Mouse (Mus musculus) C2C12 (cell line): ENCODE results near the gene Abhd17c. TPM values are rescaled to one million over a fixed set of nuclear protein-coding genes. Genes with fewer than 3 reads are reported as not detected.

Experiments
- H3K27me3 ChIP-seq: one replicate; pipeline ENCODE4 v1.6.1; 2011; ENCODE audit not compliant: control insufficient read depth, insufficient read depth, insufficient read length
- H3K36me3 ChIP-seq: one replicate; pipeline ENCODE4 v1.6.1; 2011; ENCODE audit not compliant: control insufficient read depth, insufficient read depth
- H3K4me3 ChIP-seq: one replicate; pipeline ENCODE4 v1.5.1; 2011; ENCODE audit warnings: mild to moderate bottlenecking, control low read depth; ENCODE audit not compliant: poor library complexity, insufficient read depth, severe bottlenecking
- H3K79me2 ChIP-seq: one replicate; pipeline ENCODE4 v1.6.1; 2011; ENCODE audit not compliant: control insufficient read depth, insufficient read depth
- H3K79me3 ChIP-seq: one replicate; pipeline ENCODE4 v1.6.1; 2011; ENCODE audit warnings: low read depth, control low read depth
- H3ac ChIP-seq: one replicate; pipeline ENCODE3; 2011; ENCODE audit warnings: low read depth; ENCODE audit not compliant: control insufficient read depth, insufficient read length
- CEBPB ChIP-seq: IDR thresholded peaks from one replicate; pipeline ENCODE4 v1.6.1; 2011; ENCODE audit warnings: low read depth, mild to moderate bottlenecking, control low read depth, moderate library complexity
- CTCF ChIP-seq: IDR thresholded peaks from one replicate; pipeline ENCODE4 v1.5.1; 2011; ENCODE audit not compliant: control insufficient read depth, insufficient read depth, insufficient read length
- FOSL1 ChIP-seq: IDR thresholded peaks from one replicate; pipeline ENCODE4 v1.8.0; 2011; ENCODE audit warnings: mild to moderate bottlenecking, low read length; ENCODE audit not compliant: poor library complexity, insufficient read depth, severe bottlenecking
- MAX ChIP-seq: IDR thresholded peaks from one replicate; pipeline ENCODE4 v1.6.1; 2011; ENCODE audit warnings: mild to moderate bottlenecking, control low read depth
- MYOD1 ChIP-seq: IDR thresholded peaks from one replicate; pipeline ENCODE4 v1.6.1; 2011; ENCODE audit warnings: low read depth; ENCODE audit not compliant: control insufficient read depth, insufficient read length
- MYOG ChIP-seq: IDR thresholded peaks from one replicate; pipeline ENCODE4 v1.6.1; 2011; ENCODE audit not compliant: control insufficient read depth, insufficient read length; ENCODE audit errors: extremely low read depth
- USF1 ChIP-seq: IDR thresholded peaks from one replicate; pipeline ENCODE4 v1.6.1; 2011; ENCODE audit warnings: low read depth, mild to moderate bottlenecking, control low read depth, moderate library complexity
- polyA plus RNA-seq: library from polyadenylated mRNA; unstranded; fragments of >200 nt; fragmentation: generic; extraction: Trizol; gene quantifications from one replicate; pipeline ENCODE4 v1.2.1, GENCODE M21; 2012; ENCODE audit warnings: missing spikeins

Gene Abhd17c
- polyA plus RNA-seq, 1 experiment = 32.9 TPM

GRCm38 (mm10) chr7:84150361-84151000 is 1.2 kb downstream of the Abhd17c start:
- TF ChIP-seq MAX (no peak), CEBPB (no peak), CTCF (no peak)
- Histone ChIP-seq H3K79me2 (peaks cover 63% of the 10 kb centered on the region), H3K79me3 (peaks cover 56% of the 10 kb centered on the region), H3ac (peak overlapping the region; percentile 98), H3K4me3 (peak overlapping the region; percentile 65), H3K36me3 (peaks cover 6% of the 10 kb centered on the region), H3K27me3 (no peaks in the 10 kb centered on the region)

- TF ChIP-seq MYOD1 (no peak), FOSL1 (no peak), CEBPB (no peak), MYOG (no peak), MAX (no peak), USF1 (no peak), CTCF (no peak)
- Histone ChIP-seq H3K27me3 (no peaks in the 10 kb centered on the region), H3K79me3 (peaks cover 63% of the 10 kb centered on the region), H3K4me3 (peak overlapping the region; percentile 22), H3K79me2 (peaks cover 69% of the 10 kb centered on the region), H3ac (no peak overlapping the region), H3K36me3 (peaks cover 6% of the 10 kb centered on the region)
These were observed 1.9 kb downstream of the Abhd17c start for GRCm38 (mm10) chr7:84149821-84150220.

- no peak overlapping the region for H3K4me3 ChIP-seq
- no peaks in the 10 kb centered on the region for H3K27me3 ChIP-seq
- H3K36me3 ChIP-seq = peaks cover 6% of the 10 kb centered on the region
- H3K79me3 ChIP-seq = peaks cover 72% of the 10 kb centered on the region
- no peak for TF ChIP-seq MYOG
- TF ChIP-seq CTCF = no peak
- no peak for TF ChIP-seq FOSL1
- no peak for TF ChIP-seq CEBPB
- TF ChIP-seq MAX = no peak
- TF ChIP-seq MYOD1 = no peak
- TF ChIP-seq USF1 = no peak
- peaks cover 79% of the 10 kb centered on the region for H3K79me2 ChIP-seq
- no peak overlapping the region for H3ac ChIP-seq
These were observed 2.8 kb downstream of the Abhd17c start for GRCm38 (mm10) chr7:84148896-84149295.

- TF ChIP-seq USF1 = no peak
- no peak for TF ChIP-seq CTCF
- TF ChIP-seq MYOD1 = no peak
- no peak for TF ChIP-seq MYOG
- no peak for TF ChIP-seq CEBPB
- no peak for TF ChIP-seq FOSL1
- TF ChIP-seq MAX = no peak
- Histone ChIP-seq H3K79me2 (peaks cover 90% of the 10 kb centered on the region), H3K36me3 (peaks cover 6% of the 10 kb centered on the region), H3K79me3 (peaks cover 83% of the 10 kb centered on the region), H3ac (no peak overlapping the region), H3K27me3 (no peaks in the 10 kb centered on the region), H3K4me3 (no peak overlapping the region)
These were observed 3.9 kb downstream of the Abhd17c start for GRCm38 (mm10) chr7:84147746-84148145.

GRCm38 (mm10) chr7:84145633-84146032 is 6.1 kb downstream of the Abhd17c start:
- H3K79me3 ChIP-seq = peaks cover 100% of the 10 kb centered on the region
- H3ac ChIP-seq = no peak overlapping the region
- TF ChIP-seq MYOD1 (peak; percentile 66), CEBPB (no peak), USF1 (no peak), CTCF (no peak), FOSL1 (no peak)
- no peaks in the 10 kb centered on the region for H3K27me3 ChIP-seq
- peaks cover 100% of the 10 kb centered on the region for H3K79me2 ChIP-seq
- no peak overlapping the region for H3K4me3 ChIP-seq
- peaks cover 6% of the 10 kb centered on the region for H3K36me3 ChIP-seq

- Histone ChIP-seq H3K36me3 (peaks cover 4% of the 10 kb centered on the region), H3K79me2 (peaks cover 100% of the 10 kb centered on the region), H3K27me3 (no peaks in the 10 kb centered on the region), H3K79me3 (peaks cover 100% of the 10 kb centered on the region), H3ac (no peak overlapping the region), H3K4me3 (no peak overlapping the region)
- TF ChIP-seq FOSL1 (no peak), USF1 (no peak), CTCF (no peak), CEBPB (no peak), MAX (no peak)
These were observed 8.8 kb downstream of the Abhd17c start for GRCm38 (mm10) chr7:84142736-84143473.
